Mouse (Mus musculus): ENCODE measurements at regions not wholly inside any gene's neighbourhood (a gene's known extent, or its start where the extent isn't known, plus 50 kb on each side); places are given as distances from the start of the nearest gene placed in this dataset.

- dilution Hi-C loops (cut with MboI; ENCODE audit: extremely low pct_ligation_motif_present, extremely low pct_unique_long_range_greater_than_20kb, low sequenced_read_pairs) (no loop called here), in situ Hi-C loops (cut with MboI; ENCODE audit: low pct_ligation_motif_present, low pct_unique_long_range_greater_than_20kb, low sequenced_read_pairs) (no loop called here)
- Histone ChIP-seq H3K27ac (ENCODE audit: insufficient read depth, low read depth) (no peak overlapping the region), H3K4me2 (ENCODE audit: insufficient read depth, low read depth, poor library complexity, severe bottlenecking) (no peak overlapping the region), H3K27me3 (replicated peaks) (no peaks in the 10 kb centered on the region), H3K9me3 (replicated peaks; ENCODE audit: low read length) (no peaks in the 10 kb centered on the region), H3K36me3 (replicated peaks in 1 of 2; ENCODE audit: control insufficient read depth in 1 of 2, insufficient read depth in 1 of 2, low read length in 1 of 2) (no peaks in the 10 kb centered on the region), H3K9ac (ENCODE audit: insufficient read depth, low read depth) (no peak overlapping the region), H3K79me2 (replicated peaks; ENCODE audit: control insufficient read depth, extremely low read depth, insufficient read depth, poor library complexity, severe bottlenecking) (no peaks in the 10 kb centered on the region), H3K4me3 (replicated peaks in 1 of 3; ENCODE audit: low read depth in 2 of 3, low read length in 2 of 3, poor library complexity in 1 of 3) (no peak overlapping the region), H3K4me1 (ENCODE audit: control insufficient read depth in 1 of 2, insufficient read depth in 2 of 2) (peaks cover 18 to 32% of the 10 kb centered on the region in 2 experiments)
- DNase-seq (ENCODE audit: extremely low read depth) = no peak
- no peak for TF ChIP-seq MEF2A (IDR thresholded peaks at IDR 0.05; ENCODE audit: borderline replicate concordance, low read depth, low read length)
These were observed 138.4 kb upstream of the Spdye4c start for GRCm38 (mm10) chr2:128452582-128452981.

- Histone ChIP-seq H3K4me3 (replicated peaks in 1 of 3; ENCODE audit: low read depth in 2 of 3, low read length in 2 of 3, poor library complexity in 1 of 3) (no peak overlapping the region), H3K27me3 (replicated peaks) (no peaks in the 10 kb centered on the region), H3K4me1 (ENCODE audit: control insufficient read depth in 1 of 2, insufficient read depth in 2 of 2) (peaks cover 28 to 47% of the 10 kb centered on the region in 2 experiments), H3K79me2 (replicated peaks; ENCODE audit: control insufficient read depth, extremely low read depth, insufficient read depth, poor library complexity, severe bottlenecking) (no peaks in the 10 kb centered on the region), H3K27ac (ENCODE audit: insufficient read depth, low read depth) (no peak overlapping the region), H3K9me3 (replicated peaks; ENCODE audit: low read length) (no peaks in the 10 kb centered on the region), H3K36me3 (replicated peaks in 1 of 2; ENCODE audit: control insufficient read depth in 1 of 2, insufficient read depth in 1 of 2, low read length in 1 of 2) (no peaks in the 10 kb centered on the region), H3K4me2 (ENCODE audit: insufficient read depth, low read depth, poor library complexity, severe bottlenecking) (no peak overlapping the region), H3K9ac (ENCODE audit: insufficient read depth, low read depth) (no peak overlapping the region)
- in situ Hi-C loops (cut with MboI; ENCODE audit: low pct_ligation_motif_present, low pct_unique_long_range_greater_than_20kb, low sequenced_read_pairs) (no loop called here), dilution Hi-C loops (cut with MboI; ENCODE audit: extremely low pct_ligation_motif_present, extremely low pct_unique_long_range_greater_than_20kb, low sequenced_read_pairs) (no loop called here)
- DNase-seq (ENCODE audit: extremely low read depth) = no peak
- TF ChIP-seq JUND (conservative IDR thresholded peaks at IDR 0.05; ENCODE audit: low read depth, low read length) (no peak), MXI1 (IDR thresholded peaks at IDR 0.05; ENCODE audit: low read depth, low read length) (no peak), KAT2A (IDR thresholded peaks at IDR 0.05; ENCODE audit: insufficient replicate concordance, low read length) (no peak), NRF1 (IDR thresholded peaks at IDR 0.05; ENCODE audit: low read depth, low read length) (no peak), SIN3A (IDR thresholded peaks at IDR 0.05; ENCODE audit: low read length) (no peak), MAFK (IDR thresholded peaks at IDR 0.05; ENCODE audit: insufficient replicate concordance, low read length) (no peak), MAZ (IDR thresholded peaks at IDR 0.05; ENCODE audit: low read depth, low read length) (no peak), TBP (conservative IDR thresholded peaks at IDR 0.05; ENCODE audit: low read depth, low read length) (no peak), ELF1 (IDR thresholded peaks at IDR 0.05; ENCODE audit: low read depth, low read length) (no peak), PAX5 (IDR thresholded peaks at IDR 0.05; ENCODE audit: low read length) (no peak)
These were observed 136.5 kb upstream of the Spdye4c start for GRCm38 (mm10) chr2:128454509-128454908.

- no peaks in the 10 kb centered on the region for H3K9me3 ChIP-seq (replicated peaks; ENCODE audit: low read length)
- DNase-seq (ENCODE audit: extremely low read depth) = peak; percentile 64
- no peak overlapping the region for H3K4me3 ChIP-seq (replicated peaks in 1 of 3; ENCODE audit: low read depth in 2 of 3, low read length in 2 of 3, poor library complexity in 1 of 3)
- peaks cover 21 to 32% of the 10 kb centered on the region in 2 experiments for H3K4me1 ChIP-seq (ENCODE audit: control insufficient read depth in 1 of 2, insufficient read depth in 2 of 2)
- H3K36me3 ChIP-seq (replicated peaks in 1 of 2; ENCODE audit: control insufficient read depth in 1 of 2, insufficient read depth in 1 of 2, low read length in 1 of 2) = no peaks in the 10 kb centered on the region
- H3K27ac ChIP-seq (ENCODE audit: insufficient read depth, low read depth) = peak overlapping the region; percentile 87
- H3K79me2 ChIP-seq (replicated peaks; ENCODE audit: control insufficient read depth, extremely low read depth, insufficient read depth, poor library complexity, severe bottlenecking) = no peaks in the 10 kb centered on the region
- H3K9ac ChIP-seq (ENCODE audit: insufficient read depth, low read depth) = peak overlapping the region; percentile 47
- in situ Hi-C loops (cut with MboI; ENCODE audit: low pct_ligation_motif_present, low pct_unique_long_range_greater_than_20kb, low sequenced_read_pairs) (no loop called here), dilution Hi-C loops (cut with MboI; ENCODE audit: extremely low pct_ligation_motif_present, extremely low pct_unique_long_range_greater_than_20kb, low sequenced_read_pairs) (no loop called here)
- H3K27me3 ChIP-seq (replicated peaks) = no peaks in the 10 kb centered on the region
- H3K4me2 ChIP-seq (ENCODE audit: insufficient read depth, low read depth, poor library complexity, severe bottlenecking) = peak overlapping the region; percentile 67
- TF ChIP-seq ETS1 (conservative IDR thresholded peaks at IDR 0.05; ENCODE audit: low read depth, low read length) = peak; percentile 80
- TF ChIP-seq TCF12 (IDR thresholded peaks at IDR 0.05; ENCODE audit: low read depth, low read length) = peak; percentile 71
- no peak for TF ChIP-seq UBTF (IDR thresholded peaks at IDR 0.05; ENCODE audit: low read depth, low read length)
- no peak for TF ChIP-seq RAD21 (IDR thresholded peaks at IDR 0.05; ENCODE audit: low read depth, low read length)
- TF ChIP-seq POLR2A (IDR thresholded peaks at IDR 0.05; ENCODE audit: low read depth, low read length) = no peak
- no peak for TF ChIP-seq PAX5 (IDR thresholded peaks at IDR 0.05; ENCODE audit: low read length)
- TF ChIP-seq ZC3H11A (IDR thresholded peaks at IDR 0.05; ENCODE audit: low read depth, low read length) = no peak
- TF ChIP-seq HCFC1 (IDR thresholded peaks at IDR 0.05; ENCODE audit: low read depth, low read length) = 0 out of 2 replicates have a peak, but pooled peaks have one; percentile 8
- no peak for TF ChIP-seq ZMIZ1 (IDR thresholded peaks at IDR 0.05; ENCODE audit: low read depth, low read length)
- peak; percentile 99 for TF ChIP-seq JUND (conservative IDR thresholded peaks at IDR 0.05; ENCODE audit: low read depth, low read length)
- peak; percentile 74 for TF ChIP-seq SIN3A (IDR thresholded peaks at IDR 0.05; ENCODE audit: low read length)
- TF ChIP-seq CHD2 (IDR thresholded peaks at IDR 0.05; ENCODE audit: low read length) = 0 out of 2 replicates have a peak, but pooled peaks have one; percentile 46
- TF ChIP-seq SMC3 (IDR thresholded peaks at IDR 0.05; ENCODE audit: low read depth, low read length) = no peak; the same call in 1 of the 2 replicates
- TF ChIP-seq ZKSCAN1 (IDR thresholded peaks at IDR 0.05; ENCODE audit: borderline replicate concordance, low read depth, low read length) = no peak
- TF ChIP-seq BHLHE40 (IDR thresholded peaks at IDR 0.05; ENCODE audit: low read depth, low read length) = peak; percentile 88
- peak; percentile 60; the same call in 1 of the 2 replicates for TF ChIP-seq MAFK (IDR thresholded peaks at IDR 0.05; ENCODE audit: insufficient replicate concordance, low read length)
- peak; percentile 93 for TF ChIP-seq RCOR1 (conservative IDR thresholded peaks at IDR 0.05; ENCODE audit: low read depth, low read length)
- no peak for TF ChIP-seq POLR2AphosphoS2 (IDR thresholded peaks at IDR 0.05; ENCODE audit: low read depth, low read length)
These were observed 133.3 kb upstream of the Spdye4c start for GRCm38 (mm10) chr2:128457591-128458209.

All from CH12.LX (cell line).